Comparison of ENCODE assay signal across 8 mouse cellular contexts in genomic region chr9:65580401-65581256, GRCm38 (mm10). TPM values are rescaled to one million over a fixed set of nuclear protein-coding genes. Genes with fewer than 3 reads are reported as not detected.
DNase-seq lines count a peak whose midpoint lies in the region; ATAC-seq and TF ChIP-seq lines count a peak whose summit lies in the region.

No protein-coding gene starts in this region.

- 6% methylated on average over 22 of the region's 29 CpGs for WGBS in hindbrain, embryonic 11.5 days

- no peaks in the 10 kb centered on the region for H3K27me3 ChIP-seq in Patski
- H3K27me3 ChIP-seq in hindbrain, embryonic 11.5 days (ENCODE audit: control insufficient read depth, insufficient read depth, low read length) = peaks cover 2% of the 10 kb centered on the region; the same call in 1 of the 2 replicates

- no peaks in the 10 kb centered on the region for H3K9me3 ChIP-seq in hindbrain, embryonic 11.5 days (ENCODE audit: control insufficient read depth, low read length)

- 0 out of 2 replicates have a peak, but pooled peaks cover 3% of the 10 kb centered on the region for H3K4me1 ChIP-seq in hindbrain, embryonic 11.5 days (replicated peaks; ENCODE audit: control insufficient read depth, insufficient read depth, low read length)

- DNase-seq in Patski (ENCODE audit: low read depth, low spot score) = peak; percentile 76
- peak; percentile 95 for DNase-seq in cerebellum, postnatal 10 days
- peak; percentile 62 to 71 for DNase-seq in frontal cortex, postnatal 10 days (ENCODE audit: low spot score in 2 of 2)
- DNase-seq in hindbrain, embryonic 11.5 days (ENCODE audit: low spot score) = peak; percentile 87
- DNase-seq in layer of hippocampus, postnatal 10 days (ENCODE audit: low spot score in 2 of 2) = peak; percentile 83 to 86
- DNase-seq in lung, postnatal 36 days = peak; percentile 97
- peak; percentile 93 for DNase-seq in retina, embryonic 14.5 days (ENCODE audit: low spot score)
- DNase-seq in urinary bladder, adult 2 months (ENCODE audit: low spot score) = peak; percentile 52

- peak; percentile 52 for ATAC-seq in Patski
- ATAC-seq in hindbrain, embryonic 11.5 days (ENCODE audit: low FRiP score) = peak; percentile 86

- peak overlapping the region; percentile 54 for H3K9ac ChIP-seq in hindbrain, embryonic 11.5 days (ENCODE audit: low read depth, low read length)

- no peaks in the 10 kb centered on the region for H3K36me3 ChIP-seq in hindbrain, embryonic 11.5 days (ENCODE audit: control insufficient read depth, insufficient read depth, low read length)

- H3K27ac ChIP-seq in hindbrain, embryonic 11.5 days (ENCODE audit: low read depth, low read length) = peak overlapping the region; percentile 75

- CTCF ChIA-PET in Patski (lab: Charles Lee) = interaction anchor here (1.0 to 2.4 kb wide), 6 partner anchors 11 to 60 kb away, joined by 3 to 18 read pairs (median 5); partner anchors contain the start of gene Ankdd1a

- H3K4me2 ChIP-seq in hindbrain, embryonic 11.5 days (replicated peaks; ENCODE audit: low read depth, low read length) = peak overlapping the region; percentile 48

- peak overlapping the region; percentile 60 for H3K4me3 ChIP-seq in hindbrain, embryonic 11.5 days (ENCODE audit: low read depth, low read length)

- in situ Hi-C loops in Patski (cut with MboI; ENCODE audit: low pct_unique_long_range_greater_than_20kb) = loop anchor here (5.0 to 10.0 kb wide), 3 partner anchors 58 to 216 kb away; partner anchors contain the start of genes Ankdd1a and Ubap1l

- peak; percentile 98 for TF ChIP-seq CTCF in Patski (IDR thresholded peaks at IDR 0.05)

- POLR2A ChIA-PET in Patski (lab: Charles Lee) = interaction anchor here (0.7 kb wide), 2 partner anchors 32 to 56 kb away, joined by 3 read pairs; no protein-coding TSS in a partner anchor

RNA-seq across cellular contexts. Expression of gene Plekho2, which starts 0.8 kb away (rescaled TPM):
- polyA plus RNA-seq in Patski (2021) = 11.9 TPM
- polyA plus RNA-seq in hindbrain, embryonic 11.5 days (2014; fragmentation: Nextera tagmentation; extraction: Ambion mirVana) = 10.2 and 10.7 TPM in 2 replicates
- total RNA-seq in layer of hippocampus, postnatal 10 days (2021) = 1 to 10 TPM; 5.6 to 8.4 TPM
- polyA plus RNA-seq in urinary bladder, adult 2 months (2012; rRNA removed) = 45.4 and 50.5 TPM in 2 replicates

RNA-seq across cellular contexts. Expression of gene Pif1, which starts 6.3 kb away (rescaled TPM):
- polyA plus RNA-seq in Patski (2021) = 7.2 TPM
- 9.9 and 12.5 TPM in 2 replicates for polyA plus RNA-seq in hindbrain, embryonic 11.5 days (2014; fragmentation: Nextera tagmentation; extraction: Ambion mirVana)
- total RNA-seq in layer of hippocampus, postnatal 10 days (2021) = 1 to 10 TPM; 1.1 to 1.4 TPM
- 0.29 and 0.36 TPM in 2 replicates for polyA plus RNA-seq in urinary bladder, adult 2 months (2012; rRNA removed)

RNA-seq across cellular contexts. Expression of gene Rbpms2, which starts 48.8 kb away (rescaled TPM):
- 53.9 TPM for polyA plus RNA-seq in Patski (2021)
- 19.5 and 23.7 TPM in 2 replicates for polyA plus RNA-seq in hindbrain, embryonic 11.5 days (2014; fragmentation: Nextera tagmentation; extraction: Ambion mirVana)
- 1 to 10 TPM; 1.9 to 2.4 TPM for total RNA-seq in layer of hippocampus, postnatal 10 days (2021)
- polyA plus RNA-seq in urinary bladder, adult 2 months (2012; rRNA removed) = 142 and 175 TPM in 2 replicates

Comparison
In these comparisons a context has a peak if more than half of its experiments do, and no peak if none do; other contexts are left out.
1. Peak in every context shown above with its lines: DNase-seq, ATAC-seq, H3K4me3 ChIP-seq and H3K27ac ChIP-seq.